Mouse (Mus musculus) lung, adult 2 months (tissue): Measurements from ENCODE around the gene Gimap7.

Experiments
- CTCF ChIP-seq: fragments of 200-500 bp; IDR thresholded peaks from 2 replicates; pipeline ENCODE4 v1.5.1; 2011; ENCODE audit warnings: mild to moderate bottlenecking, low read length, control low read depth; ENCODE audit not compliant: insufficient read depth
- POLR2A ChIP-seq: fragments of 200-500 bp; IDR thresholded peaks from 2 replicates; pipeline ENCODE4 v1.6.1; 2011; ENCODE audit warnings: low read depth, mild to moderate bottlenecking, control low read depth, low read length, borderline replicate concordance; ENCODE audit errors: extremely low read depth

DNA sequence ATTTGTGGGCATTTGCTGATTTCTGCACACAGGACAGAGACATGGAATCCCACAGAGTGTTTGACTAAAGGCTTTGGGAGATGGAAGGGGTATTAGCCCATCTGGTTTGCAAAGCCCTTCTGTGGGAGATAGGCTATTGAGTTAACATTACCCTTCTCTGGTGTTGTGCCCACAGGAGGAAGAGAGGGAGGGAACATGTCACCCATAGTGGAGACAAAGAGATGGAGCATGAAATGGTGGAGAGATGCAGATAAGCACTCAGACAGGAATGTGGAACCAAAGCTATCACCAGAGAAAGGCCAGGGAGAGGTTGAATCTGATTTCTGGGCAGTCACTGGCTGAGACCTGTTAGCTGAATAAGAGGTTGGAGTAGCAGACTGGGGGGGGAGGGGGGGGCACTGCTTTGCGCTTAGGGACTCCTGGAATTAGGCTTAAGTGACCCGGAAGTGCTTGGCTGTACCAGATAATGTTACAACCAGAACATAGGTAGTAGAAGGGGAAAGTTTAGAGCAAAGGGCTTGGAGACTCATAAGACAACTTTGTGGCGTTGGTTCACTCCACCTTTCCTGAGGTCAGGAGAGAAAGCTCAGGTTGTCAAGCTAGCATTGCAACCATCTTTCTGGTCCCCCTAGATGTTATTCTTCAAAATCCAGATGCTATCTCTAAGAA lies 22.2 kb downstream of the Gimap7 start:
- no peak for TF ChIP-seq CTCF
- TF ChIP-seq POLR2A = no peak
